Mouse (Mus musculus) bone marrow macrophage, adult 2 months (primary cell): ENCODE measurements around the gene Stac2.

Source experiments
- CTCF ChIP-seq: IDR thresholded peaks from 2 replicates; pipeline ENCODE4 v1.5.1; 2012; ENCODE audit warnings: low read depth, mild to moderate bottlenecking, low read length, moderate library complexity
- POLR2A ChIP-seq: IDR thresholded peaks from 2 replicates; pipeline ENCODE4 v1.6.1; 2012; ENCODE audit warnings: mild to moderate bottlenecking, low read depth, low read length, borderline replicate concordance

DNA sequence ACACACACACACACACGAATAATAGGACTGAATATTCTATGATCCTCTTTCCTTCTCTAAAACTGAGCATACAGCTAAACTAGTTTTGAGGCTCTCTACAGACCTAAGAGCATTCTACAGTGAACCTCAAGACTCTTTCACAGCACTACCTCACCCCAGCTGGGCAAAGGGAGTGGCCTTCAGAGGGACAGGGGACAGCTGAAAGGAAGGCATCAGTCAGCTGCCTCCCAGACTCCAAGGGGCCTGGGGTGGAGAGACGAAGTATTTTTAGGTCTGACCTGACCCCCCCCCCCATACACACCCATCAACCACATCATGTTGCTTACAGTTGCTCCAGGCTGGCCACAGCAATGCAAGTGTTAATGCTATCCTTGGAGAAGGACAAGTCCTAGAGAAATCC, 32.1 kb downstream of the Stac2 start:
- TF ChIP-seq CTCF (no peak), POLR2A (no peak)
